Mouse (Mus musculus) stomach, embryonic 16.5 days (tissue): Measurements from ENCODE around the gene Txnip. TPM values are rescaled to one million over a fixed set of nuclear protein-coding genes. Genes with fewer than 3 reads are reported as not detected.

Source experiments
- ATAC-seq: fragments of 200-750 bp; cut with Nextera tagmentation; 2 replicates; pipeline ENCODE4 v1.8.0; 2017; ENCODE audit warnings: moderate number of reproducible peaks, moderate TSS enrichment; ENCODE audit not compliant: insufficient read depth, low FRiP score
- H3K27ac ChIP-seq: fragments of 300-500 bp; sonication (generic); 2 replicates; pipeline ENCODE4 v1.5.1; 2014; ENCODE audit warnings: low read length
- H3K27me3 ChIP-seq: fragments of 300-500 bp; sonication (generic); 2 replicates; pipeline ENCODE4 v1.6.1; 2014; ENCODE audit warnings: low read length, control low read depth, mixed read lengths; ENCODE audit not compliant: control insufficient read depth, insufficient read depth
- H3K36me3 ChIP-seq: fragments of 300-500 bp; sonication (generic); 2 replicates; pipeline ENCODE4 v1.6.1; 2014; ENCODE audit warnings: low read length; ENCODE audit not compliant: control insufficient read depth, insufficient read depth
- H3K4me1 ChIP-seq: fragments of 300-500 bp; sonication (generic); 2 replicates; pipeline ENCODE4 v1.6.1; 2014; ENCODE audit warnings: low read length, control low read depth, mixed read lengths; ENCODE audit not compliant: control insufficient read depth, insufficient read depth
- H3K4me2 ChIP-seq: fragments of 300-500 bp; sonication (generic); 2 replicates; pipeline ENCODE4 v1.6.1; 2014; ENCODE audit warnings: low read depth, low read length, mixed read lengths
- H3K4me3 ChIP-seq: fragments of 300-500 bp; sonication (generic); replicated peaks from 2 replicates; pipeline ENCODE4 v1.5.1; 2014; ENCODE audit warnings: mild to moderate bottlenecking, low read length
- H3K9ac ChIP-seq: fragments of 300-500 bp; sonication (generic); 2 replicates; pipeline ENCODE4 v1.6.1; 2014; ENCODE audit warnings: low read length
- H3K9me3 ChIP-seq: fragments of 300-500 bp; sonication (generic); replicated peaks from 2 replicates; pipeline ENCODE4 v1.6.1; 2016; ENCODE audit warnings: low read length, control low read depth; ENCODE audit not compliant: control insufficient read depth
- WGBS: fragments of 180-500 bp; shearing (Covaris S2); extraction: QIAGEN DNeasy Blood & Tissue Kit; methylation state at CpG from one replicate; pipeline ENCODE4 v1.1.7; 2014; 5-methylcytosine and 5-hydroxymethylcytosine counted together
- polyA plus RNA-seq: library from polyadenylated mRNA; unstranded; fragments of >200 nt; fragmentation: Nextera tagmentation; extraction: Ambion mirVana; gene quantifications from 2 replicates; pipeline ENCODE4 v1.2.1, GENCODE M21; 2015

Gene Txnip
- polyA plus RNA-seq, 1 experiment from 2014 or later: 179 TPM

DNA sequence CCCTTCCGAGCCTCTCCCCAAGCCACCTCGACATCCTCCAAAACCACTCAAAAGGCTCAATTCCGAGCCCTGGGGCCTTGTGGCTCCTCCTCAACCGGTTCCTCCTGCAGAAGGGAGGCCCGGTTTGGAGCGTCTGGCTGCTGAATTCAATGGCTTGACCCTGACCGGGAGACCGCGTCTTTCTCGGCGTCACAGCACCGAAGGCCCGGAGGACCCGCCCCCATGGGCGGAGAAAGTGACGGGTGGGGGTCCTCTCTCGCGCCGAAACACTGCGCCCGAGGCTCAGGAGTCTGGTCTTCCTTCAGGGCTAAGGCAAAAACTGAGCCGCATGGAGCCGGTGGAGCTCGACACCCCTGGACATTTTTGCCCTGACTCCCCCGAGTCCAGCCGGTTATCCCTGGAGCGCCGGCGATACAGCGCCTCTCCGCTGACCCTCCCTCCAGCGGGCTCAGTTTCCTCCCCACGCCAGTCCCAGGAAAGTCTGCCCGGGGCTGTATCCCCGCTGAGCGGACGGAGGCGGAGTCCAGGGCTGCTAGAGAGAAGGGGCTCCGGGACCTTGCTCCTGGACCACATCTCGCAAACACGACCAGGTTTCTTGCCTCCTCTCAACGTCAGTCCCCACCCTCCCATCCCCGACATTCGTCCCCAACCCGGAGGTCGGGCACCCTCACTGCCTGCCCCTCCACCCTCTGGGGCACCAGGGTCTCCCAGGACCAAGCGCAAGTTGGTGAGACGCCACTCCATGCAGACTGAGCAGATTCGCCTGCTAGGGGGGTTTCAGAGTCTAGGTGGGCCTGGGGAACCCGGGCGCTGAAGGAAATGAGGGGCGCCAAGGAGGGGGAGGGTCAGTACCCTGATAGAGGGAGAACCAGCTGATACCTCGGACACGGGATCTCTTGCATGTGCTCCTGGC, 40.7 kb downstream of the Txnip start:
- Histone ChIP-seq H3K4me2 (peak overlapping the region; percentile 94), H3K9ac (peak overlapping the region; percentile 76), H3K27ac (peak overlapping the region; percentile 79), H3K9me3 (no peaks in the 10 kb centered on the region), H3K4me3 (peak overlapping the region; percentile 48), H3K27me3 (peaks cover 6% of the 10 kb centered on the region; the same call in 1 of the 2 replicates), H3K4me1 (peaks cover 34% of the 10 kb centered on the region), H3K36me3 (no peaks in the 10 kb centered on the region)
- ATAC-seq: no peak
- 3% methylated on average over 54 of the region's 54 CpGs for WGBS

DNA sequence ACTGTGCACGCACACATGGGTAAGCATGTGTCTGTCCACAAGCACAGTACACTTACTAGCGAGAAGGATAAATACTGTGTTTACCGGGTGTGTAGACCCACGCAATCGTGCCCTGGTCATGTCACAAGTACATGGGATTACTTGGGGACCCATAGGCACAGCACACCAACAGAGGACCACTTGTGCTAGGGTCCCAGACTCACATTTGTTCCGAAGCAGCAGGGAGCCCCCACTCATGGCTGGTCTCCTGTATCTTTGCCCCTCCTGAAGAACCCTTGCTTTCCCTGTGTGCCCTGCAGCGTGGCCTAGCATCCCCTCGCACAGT, 41.3 kb downstream of the Txnip start:
- no peak overlapping the region for H3K9ac ChIP-seq
- H3K4me1 ChIP-seq: peaks cover 37% of the 10 kb centered on the region
- no peak overlapping the region for H3K4me3 ChIP-seq

DNA sequence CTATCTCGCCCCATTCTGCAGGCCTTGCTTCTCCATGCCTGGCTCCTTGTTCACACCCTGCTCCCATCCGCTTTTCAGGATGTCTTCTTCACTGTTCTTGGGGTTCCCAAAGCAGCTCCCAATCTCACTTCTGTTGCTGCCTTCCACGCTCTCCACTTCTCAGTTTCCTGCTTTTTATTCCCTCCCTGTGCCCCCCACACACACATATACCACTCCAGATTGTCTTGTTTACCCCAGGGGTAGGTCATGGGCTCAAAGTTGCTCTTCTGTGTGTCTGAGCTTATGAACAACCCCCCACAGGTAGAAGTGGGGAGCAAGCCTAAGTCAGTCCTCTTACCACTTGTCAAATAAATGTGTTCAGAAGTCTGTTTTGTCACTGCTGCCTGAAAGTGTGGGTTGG, 41.7 kb downstream of the Txnip start:
- H3K4me1 ChIP-seq: peaks cover 37% of the 10 kb centered on the region
- WGBS: 69% methylated on average over 3 of the region's 3 CpGs

More for the DNA sequence above, 41.3 kb downstream of the Txnip start:
- H3K36me3 ChIP-seq: no peaks in the 10 kb centered on the region
- no peak for ATAC-seq
- H3K9me3 ChIP-seq: no peaks in the 10 kb centered on the region
- H3K27me3 ChIP-seq: peaks cover 6% of the 10 kb centered on the region; the same call in 1 of the 2 replicates
- no peak overlapping the region for H3K27ac ChIP-seq
- H3K4me2 ChIP-seq: peak overlapping the region; percentile 94; the same call in 1 of the 2 replicates
- 56% methylated on average over 8 of the region's 8 CpGs for WGBS

DNA sequence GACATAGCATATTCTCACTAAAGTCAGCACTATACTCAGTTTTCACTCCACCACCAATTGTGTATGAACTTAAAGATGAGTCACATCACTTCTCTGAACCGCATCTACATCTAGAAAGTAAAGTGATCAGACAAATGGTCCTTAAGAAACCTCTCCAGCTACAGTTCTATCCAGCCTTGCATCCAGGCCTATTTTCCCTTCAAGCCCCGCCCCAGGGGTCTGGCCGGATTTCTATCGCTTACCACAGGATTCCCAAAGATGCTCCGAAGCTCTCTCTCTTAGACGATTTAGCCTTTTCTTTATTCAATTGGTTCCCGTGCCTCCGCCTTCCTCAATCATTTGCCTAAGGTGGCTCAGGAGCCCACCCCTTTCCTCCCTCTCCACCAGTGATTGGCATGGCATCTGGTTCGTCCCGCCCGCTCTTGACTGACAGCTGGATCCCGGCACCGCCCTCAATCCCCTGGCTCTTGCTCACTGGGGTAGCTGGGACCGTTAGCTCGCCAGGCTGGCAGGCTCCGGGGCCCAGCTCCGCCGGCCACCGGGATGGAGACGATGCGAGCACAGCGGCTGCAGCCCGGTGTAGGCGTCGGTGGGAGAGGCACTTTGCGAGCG, 43.0 kb downstream of the Txnip start, which contains the start of gene Lix1l:
Gene Lix1l, plus strand, starts transcription at position 511 of the 612 bp plus-strand sequence.
- ATAC-seq: peak; percentile 91
- WGBS: under 1% methylated on average over 27 of the region's 27 CpGs
- no peaks in the 10 kb centered on the region for H3K9me3 ChIP-seq
- H3K27ac ChIP-seq: peak within 1 kb of the TSS; percentile 97
- H3K36me3 ChIP-seq: no peaks in the 10 kb centered on the region
- peaks cover 34% of the 10 kb centered on the region for H3K4me1 ChIP-seq
- H3K4me3 ChIP-seq: peak within 1 kb of the TSS; percentile 71
- H3K27me3 ChIP-seq: no peaks in the 10 kb centered on the region; the same call in 1 of the 2 replicates
- H3K9ac ChIP-seq: peak within 1 kb of the TSS; percentile 88
- H3K4me2 ChIP-seq: peak within 1 kb of the TSS; percentile 64

More for the DNA sequence above, 41.7 kb downstream of the Txnip start:
- Histone ChIP-seq H3K9me3 (no peaks in the 10 kb centered on the region), H3K27me3 (peaks cover 6% of the 10 kb centered on the region; the same call in 1 of the 2 replicates), H3K4me2 (no peak overlapping the region), H3K9ac (no peak overlapping the region), H3K36me3 (no peaks in the 10 kb centered on the region), H3K27ac (no peak overlapping the region), H3K4me3 (no peak overlapping the region)
- ATAC-seq: no peak

DNA sequence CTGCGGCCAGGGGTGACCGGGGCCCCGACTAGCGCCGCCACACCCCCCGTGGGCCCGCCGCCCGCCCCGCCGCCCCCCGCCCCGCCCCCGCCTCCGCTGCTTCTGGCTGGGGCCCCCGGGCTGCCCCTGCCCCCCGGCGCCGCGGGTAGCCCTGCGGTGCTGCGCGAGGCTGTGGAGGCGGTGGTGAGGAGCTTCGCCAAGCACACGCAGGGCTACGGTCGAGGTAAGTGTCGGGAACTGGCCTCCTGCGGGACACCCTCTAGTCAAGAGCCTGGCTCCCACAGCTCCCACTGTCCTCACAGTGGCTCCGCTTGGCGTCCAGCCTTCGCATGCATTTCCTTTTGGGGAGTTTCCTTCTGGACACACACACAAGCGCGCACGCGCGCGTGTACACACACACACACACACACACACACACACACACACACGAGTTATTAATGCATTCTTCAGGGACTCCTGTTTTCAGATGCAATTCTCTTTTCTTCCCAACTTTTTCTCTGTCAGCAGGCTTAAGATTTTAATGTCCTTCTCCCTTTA, 43.6 kb downstream of the Txnip start:
- no peaks in the 10 kb centered on the region for H3K36me3 ChIP-seq
- no peaks in the 10 kb centered on the region for H3K9me3 ChIP-seq
- peak overlapping the region; percentile 71 for H3K4me3 ChIP-seq
- ATAC-seq: peak; percentile 54
- H3K4me2 ChIP-seq: peak overlapping the region; percentile 64
- H3K9ac ChIP-seq: peak overlapping the region; percentile 88
- WGBS: under 1% methylated on average over 28 of the region's 40 CpGs
- peak overlapping the region; percentile 97 for H3K27ac ChIP-seq
- H3K4me1 ChIP-seq: peaks cover 29% of the 10 kb centered on the region
- no peaks in the 10 kb centered on the region for H3K27me3 ChIP-seq

DNA sequence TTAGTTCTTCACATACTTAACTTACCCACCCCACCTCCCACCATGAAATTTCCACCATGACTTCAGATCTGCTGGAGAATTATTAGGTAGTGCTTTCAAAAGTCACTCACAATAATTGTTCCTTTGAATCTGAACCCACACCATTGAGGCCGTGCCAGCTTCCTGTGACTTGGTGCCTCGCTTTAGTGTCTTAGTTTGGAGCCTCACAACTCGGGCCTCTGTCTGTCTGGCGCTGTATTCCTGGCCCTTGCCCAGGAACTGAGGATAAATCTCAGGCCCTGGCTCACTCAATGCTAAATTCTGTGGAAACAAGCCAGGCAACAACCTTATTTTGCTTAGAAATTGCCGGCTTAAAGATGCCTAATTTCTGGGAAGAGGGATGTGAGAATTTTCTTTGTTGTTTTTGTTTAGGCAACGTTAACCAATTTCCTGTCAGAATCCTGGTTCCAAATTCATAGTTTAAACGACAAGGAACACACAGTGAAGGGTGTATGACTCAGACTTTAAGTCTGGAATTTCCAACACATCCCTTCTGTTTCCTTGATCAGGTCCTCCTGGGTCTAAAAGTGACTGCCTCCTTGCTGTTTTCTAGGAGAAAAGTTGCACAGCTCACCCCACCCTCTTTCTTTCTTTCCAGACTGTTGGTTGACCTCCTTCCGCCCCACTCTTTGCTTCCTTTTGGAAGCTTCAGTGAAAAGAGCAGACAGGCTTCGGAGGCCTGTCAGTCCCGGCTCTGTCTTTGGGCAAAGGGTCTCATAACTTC, 44.4 kb downstream of the Txnip start:
- peaks cover 22% of the 10 kb centered on the region for H3K4me1 ChIP-seq

DNA sequence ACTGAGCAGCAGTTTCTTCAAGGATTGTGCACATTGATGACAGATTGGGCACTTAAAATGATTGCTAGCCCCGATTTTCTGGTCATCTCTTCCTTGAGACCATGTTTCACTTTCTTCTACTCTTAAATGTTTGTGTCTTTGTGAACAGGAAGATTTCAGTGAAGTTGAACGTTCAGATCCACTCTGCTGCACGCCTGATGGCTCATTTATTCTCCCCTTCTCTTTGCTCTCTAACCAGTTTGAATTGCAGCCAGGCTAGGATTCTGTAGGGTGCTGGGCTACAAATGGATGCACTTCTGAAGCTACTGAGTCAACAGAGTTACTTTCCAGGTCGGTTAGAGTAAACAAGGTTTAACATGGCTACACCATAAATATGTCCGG, 44.9 kb downstream of the Txnip start:
- ATAC-seq: no peak
- Histone ChIP-seq H3K9ac (peak overlapping the region; percentile 88), H3K36me3 (no peaks in the 10 kb centered on the region), H3K4me3 (peak overlapping the region; percentile 71), H3K27me3 (no peaks in the 10 kb centered on the region), H3K4me1 (peaks cover 20% of the 10 kb centered on the region), H3K27ac (peak overlapping the region; percentile 97), H3K9me3 (no peaks in the 10 kb centered on the region), H3K4me2 (peak overlapping the region; percentile 64)
- 29% methylated on average over 5 of the region's 5 CpGs for WGBS

More for the DNA sequence above, 44.4 kb downstream of the Txnip start:
- Histone ChIP-seq H3K27me3 (no peaks in the 10 kb centered on the region), H3K27ac (peak overlapping the region; percentile 97), H3K4me3 (peak overlapping the region; percentile 71), H3K4me2 (peak overlapping the region; percentile 64), H3K36me3 (no peaks in the 10 kb centered on the region), H3K9ac (peak overlapping the region; percentile 88), H3K9me3 (no peaks in the 10 kb centered on the region)
- no peak for ATAC-seq
- 29% methylated on average over 10 of the region's 10 CpGs for WGBS

DNA sequence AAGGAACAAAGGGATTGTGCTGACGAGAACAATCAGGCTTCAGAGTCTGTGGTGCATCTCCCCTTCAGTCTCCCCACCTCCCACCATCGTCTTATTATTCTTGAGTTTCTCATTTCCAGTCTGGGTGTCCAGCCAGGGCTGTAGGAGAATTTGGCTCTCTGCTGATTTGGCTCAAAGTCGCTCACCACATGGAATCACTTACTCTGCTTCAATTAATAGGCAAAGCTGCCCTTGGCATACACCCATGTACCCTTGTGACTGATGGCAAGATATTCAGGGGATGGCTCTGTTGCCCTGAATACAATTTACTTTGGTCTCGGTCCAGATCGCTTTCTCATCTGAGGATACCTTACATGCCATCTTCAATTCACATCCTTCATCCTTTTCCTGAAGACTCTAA, 45.6 kb downstream of the Txnip start:
- H3K4me2 ChIP-seq: peak overlapping the region; percentile 64
- 49% methylated on average over 5 of the region's 5 CpGs for WGBS
- no peak overlapping the region for H3K9ac ChIP-seq
- ATAC-seq: no peak
- peaks cover 18% of the 10 kb centered on the region; the same call in 1 of the 2 replicates for H3K4me1 ChIP-seq
- peak overlapping the region; percentile 97 for H3K27ac ChIP-seq
- H3K27me3 ChIP-seq: no peaks in the 10 kb centered on the region
- no peaks in the 10 kb centered on the region for H3K36me3 ChIP-seq
- peak overlapping the region; percentile 71 for H3K4me3 ChIP-seq
- H3K9me3 ChIP-seq: no peaks in the 10 kb centered on the region
